Mouse (Mus musculus) lung, embryonic 14.5 days (tissue): ENCODE measurements around the gene Ovol2. TPM values are rescaled to one million over a fixed set of nuclear protein-coding genes. Genes with fewer than 3 reads are reported as not detected.

Source experiments
- ATAC-seq: fragments of 200-750 bp; cut with Nextera tagmentation; 2 replicates; pipeline ENCODE4 v1.8.0; 2017; ENCODE audit warnings: mild to moderate bottlenecking, moderate TSS enrichment, moderate library complexity; ENCODE audit not compliant: insufficient read depth
- DNase-seq: peaks from one replicate; pipeline ENCODE4 v3.0.0-alpha.2; 2015
- H3K27ac ChIP-seq: fragments of 300-500 bp; sonication (generic); 2 replicates; pipeline ENCODE4 v1.5.1; 2014; ENCODE audit warnings: low read depth, mild to moderate bottlenecking, moderate library complexity
- H3K27me3 ChIP-seq: fragments of 300-500 bp; sonication (generic); 2 replicates; pipeline ENCODE4 v1.6.1; 2014; ENCODE audit warnings: low read length, control low read depth; ENCODE audit not compliant: insufficient read depth
- H3K36me3 ChIP-seq: fragments of 300-500 bp; sonication (generic); 2 replicates; pipeline ENCODE4 v1.6.1; 2014; ENCODE audit warnings: control low read depth; ENCODE audit not compliant: insufficient read depth
- H3K4me1 ChIP-seq: fragments of 300-500 bp; sonication (generic); 2 replicates; pipeline ENCODE4 v1.6.1; 2014; ENCODE audit warnings: antibody characterized with exemption, control low read depth; ENCODE audit not compliant: insufficient read depth
- H3K4me2 ChIP-seq: fragments of 300-500 bp; sonication (generic); 2 replicates; pipeline ENCODE4 v1.6.1; 2014; ENCODE audit warnings: mild to moderate bottlenecking
- H3K4me3 ChIP-seq: fragments of 300-500 bp; sonication (generic); 2 replicates; pipeline ENCODE4 v1.5.1; 2014; ENCODE audit warnings: low read depth, low read length
- H3K9ac ChIP-seq: fragments of 300-500 bp; sonication (generic); 2 replicates; pipeline ENCODE4 v1.6.1; 2014
- H3K9me3 ChIP-seq: fragments of 300-500 bp; sonication (generic); 2 replicates; pipeline ENCODE4 v1.6.1; 2016; ENCODE audit warnings: low read depth, low read length, control low read depth
- CTCF ChIP-seq: IDR thresholded peaks from 2 replicates; pipeline ENCODE4 v1.5.1; 2016; ENCODE audit warnings: antibody characterized with exemption, low read depth
- WGBS: fragments of 180-500 bp; shearing (Covaris S2); extraction: QIAGEN DNeasy Blood & Tissue Kit; methylation state at CpG from one replicate; pipeline ENCODE4 v1.1.7; 2014; 5-methylcytosine and 5-hydroxymethylcytosine counted together
- polyA plus RNA-seq: library from polyadenylated mRNA; unstranded; fragments of >200 nt; fragmentation: Nextera tagmentation; extraction: Ambion mirVana; gene quantifications from 2 replicates; pipeline ENCODE4 v1.2.1, GENCODE M21; 2014

Gene Ovol2
- polyA plus RNA-seq, 1 experiment from 2014 or later = 3.4 TPM

- no peak for ATAC-seq
- no peak for DNase-seq
- no peak overlapping the region for H3K9ac ChIP-seq
- H3K27ac ChIP-seq = no peak overlapping the region
- H3K4me3 ChIP-seq = no peak overlapping the region
- H3K4me1 ChIP-seq = no peaks in the 10 kb centered on the region
- TF ChIP-seq CTCF = no peak
- H3K27me3 ChIP-seq = no peaks in the 10 kb centered on the region
- H3K36me3 ChIP-seq = no peaks in the 10 kb centered on the region
- 72% methylated on average over 2 of the region's 2 CpGs for WGBS
- H3K9me3 ChIP-seq = no peaks in the 10 kb centered on the region
- H3K4me2 ChIP-seq = no peak overlapping the region
Measured at GRCm38 (mm10) chr2:144311372-144311771, 20.6 kb downstream of the Ovol2 start.

DNA sequence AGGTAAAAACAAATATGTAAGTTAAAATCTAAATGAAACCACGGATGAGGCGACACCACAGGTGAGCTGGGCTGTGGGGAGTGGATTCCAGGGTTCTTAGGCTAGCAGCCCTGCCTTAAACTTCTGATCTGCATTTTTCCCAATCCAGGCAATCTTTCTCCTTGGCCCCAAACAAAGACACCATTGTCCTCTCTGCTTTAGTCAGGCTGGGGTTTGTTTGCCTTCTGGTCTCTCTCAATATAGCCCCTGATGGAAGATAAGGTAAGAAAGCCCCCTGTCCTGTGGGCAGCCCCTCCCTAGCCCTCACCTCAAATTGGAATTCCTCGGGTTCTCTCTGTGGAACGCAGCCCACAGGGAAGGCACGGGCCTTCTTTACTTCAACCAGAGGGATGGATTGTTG lies 21.7 kb downstream of the Ovol2 start:
- no peaks in the 10 kb centered on the region for H3K36me3 ChIP-seq
- WGBS = 26% methylated on average over 5 of the region's 5 CpGs
- ATAC-seq (peak; percentile 91), DNase-seq (peak; percentile 41)
- peak overlapping the region; percentile 76 for H3K27ac ChIP-seq
- no peak overlapping the region for H3K9ac ChIP-seq
- H3K4me2 ChIP-seq = no peak overlapping the region
- no peak overlapping the region for H3K4me3 ChIP-seq
- no peak for TF ChIP-seq CTCF
- no peaks in the 10 kb centered on the region for H3K9me3 ChIP-seq
- H3K27me3 ChIP-seq = no peaks in the 10 kb centered on the region
- H3K4me1 ChIP-seq = no peaks in the 10 kb centered on the region

DNA sequence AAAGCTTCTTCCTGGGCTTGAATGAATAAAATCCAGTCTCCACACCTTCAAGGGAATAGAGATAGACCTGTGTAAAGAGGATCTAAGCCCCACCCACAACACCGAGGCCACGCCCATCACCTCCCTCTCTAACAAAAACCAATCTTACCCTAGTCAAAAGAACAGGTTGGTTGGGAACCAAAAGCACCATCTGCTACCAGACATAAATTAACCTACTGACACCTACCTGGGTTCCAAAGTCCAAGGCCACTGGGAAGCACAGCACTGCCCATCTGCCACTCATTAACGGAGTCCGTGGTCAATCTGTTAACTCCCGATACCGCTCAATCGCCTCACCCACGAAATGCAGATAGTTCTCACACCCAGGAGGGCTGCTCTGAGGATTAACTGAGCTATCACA lies 23.4 kb downstream of the Ovol2 start:
- ATAC-seq = no peak
- no peak for DNase-seq

GRCm38 (mm10) chr2:144305721-144306294 lies 26.1 kb downstream of the Ovol2 start:
- Histone ChIP-seq H3K36me3 (no peaks in the 10 kb centered on the region), H3K4me1 (no peaks in the 10 kb centered on the region), H3K9ac (no peak overlapping the region), H3K4me3 (no peak overlapping the region), H3K27me3 (no peaks in the 10 kb centered on the region), H3K9me3 (no peaks in the 10 kb centered on the region), H3K4me2 (no peak overlapping the region), H3K27ac (no peak overlapping the region)
- no peak for ATAC-seq
- WGBS = 65% methylated on average over 18 of the region's 18 CpGs
- TF ChIP-seq CTCF = no peak
- DNase-seq = no peak

More for the DNA sequence above, 23.4 kb downstream of the Ovol2 start:
- no peak overlapping the region for H3K9ac ChIP-seq
- no peaks in the 10 kb centered on the region for H3K9me3 ChIP-seq
- no peak overlapping the region for H3K27ac ChIP-seq
- H3K4me2 ChIP-seq = no peak overlapping the region
- H3K4me3 ChIP-seq = no peak overlapping the region
- H3K36me3 ChIP-seq = no peaks in the 10 kb centered on the region
- no peaks in the 10 kb centered on the region for H3K27me3 ChIP-seq
- no peaks in the 10 kb centered on the region for H3K4me1 ChIP-seq
- TF ChIP-seq CTCF = no peak
- WGBS = 54% methylated on average over 8 of the region's 8 CpGs

GRCm38 (mm10) chr2:144301101-144301500 lies 30.8 kb downstream of the Ovol2 start:
- H3K9me3 ChIP-seq = no peaks in the 10 kb centered on the region
- WGBS = 94% methylated on average over 11 of the region's 11 CpGs
- peaks cover 3% of the 10 kb centered on the region; the same call in 1 of the 2 replicates for H3K4me1 ChIP-seq
- H3K4me3 ChIP-seq = no peak overlapping the region
- H3K27ac ChIP-seq = no peak overlapping the region
- H3K36me3 ChIP-seq = no peaks in the 10 kb centered on the region
- no peak overlapping the region for H3K4me2 ChIP-seq
- DNase-seq (no peak), ATAC-seq (no peak)
- TF ChIP-seq CTCF = no peak
- H3K27me3 ChIP-seq = no peaks in the 10 kb centered on the region
- H3K9ac ChIP-seq = no peak overlapping the region

- peak; percentile 35 for DNase-seq
- H3K27ac ChIP-seq = no peak overlapping the region
- H3K4me3 ChIP-seq = no peak overlapping the region
- TF ChIP-seq CTCF = no peak
- ATAC-seq = 0 out of 2 replicates have a peak, but pooled peaks have one; percentile 25
- WGBS = 50% methylated on average over 9 of the region's 9 CpGs
- no peaks in the 10 kb centered on the region for H3K36me3 ChIP-seq
- no peak overlapping the region for H3K4me2 ChIP-seq
- no peak overlapping the region for H3K9ac ChIP-seq
- no peaks in the 10 kb centered on the region for H3K9me3 ChIP-seq
- H3K27me3 ChIP-seq = no peaks in the 10 kb centered on the region
- peaks cover 3% of the 10 kb centered on the region; the same call in 1 of the 2 replicates for H3K4me1 ChIP-seq
Measured at GRCm38 (mm10) chr2:144299749-144300669, 31.9 kb downstream of the Ovol2 start.

- Histone ChIP-seq H3K9ac (no peak overlapping the region), H3K4me3 (no peak overlapping the region), H3K36me3 (no peaks in the 10 kb centered on the region), H3K4me1 (peaks cover 2% of the 10 kb centered on the region; the same call in 1 of the 2 replicates), H3K9me3 (no peaks in the 10 kb centered on the region), H3K27me3 (no peaks in the 10 kb centered on the region), H3K4me2 (no peak overlapping the region), H3K27ac (no peak overlapping the region)
- ATAC-seq = no peak
- 59% methylated on average over 9 of the region's 9 CpGs for WGBS
- TF ChIP-seq CTCF = no peak
- no peak for DNase-seq
Measured at GRCm38 (mm10) chr2:144295145-144295735, 36.7 kb downstream of the Ovol2 start.
